16 mouse cellular contexts compared by ENCODE assay signal in genomic region chr5:107074980-107075583, GRCm38 (mm10).
A peak's percentile ranks its signal among the peaks of the same experiment; 100 is the strongest.
DNase-seq lines count a peak whose midpoint lies in the region; ATAC-seq and TF ChIP-seq lines count a peak whose summit lies in the region.
"Had no signal": no experiment of that assay in that cellular context is flagged by ENCODE, and none has a peak within 500 bp of the region (broad histone marks: within the 10 kb centered on the region; RNA-seq: fewer than 3 reads in every experiment).

No protein-coding gene starts in this region.

- H3K4me2 ChIP-seq in heart, embryonic 11.5 days: no peak overlapping the region
- H3K4me2 ChIP-seq in lung, embryonic 15.5 days: no peak overlapping the region
- peak overlapping the region; percentile 35; the same call in 1 of the 2 replicates for H3K4me2 ChIP-seq in intestine, postnatal 0 days (replicated peaks; ENCODE audit: low read depth)
- H3K4me2 ChIP-seq: midbrain, embryonic 15.5 days had no signal

- H3K27ac ChIP-seq in heart, embryonic 11.5 days (ENCODE audit: low read depth, low read length): peak overlapping the region; percentile 66
- peak overlapping the region; percentile 46 for H3K27ac ChIP-seq in lung, embryonic 15.5 days
- H3K27ac ChIP-seq in intestine, postnatal 0 days (ENCODE audit: low read depth, low read length): no peak overlapping the region
- H3K27ac ChIP-seq: forebrain, embryonic 10.5 days; limb, embryonic 10.5 days; midbrain, embryonic 15.5 days had no signal

- intact Hi-C loops in heart, postnatal 25 days (cut with DNase I): no loop called here

- no peak for TF ChIP-seq CTCF in intestine, postnatal 0 days (IDR thresholded peaks at IDR 0.05; ENCODE audit: low read depth)

- DNase-seq in heart, postnatal 25 days (ENCODE audit: low spot score): no peak
- DNase-seq in lung, adult 18-20 months: no peak
- DNase-seq in MEL-GATA-1-ER (ENCODE audit: extremely low read depth, low read depth): peak; percentile 54
- no peak for DNase-seq in right cerebral cortex, postnatal 4 days
- DNase-seq in urinary bladder, postnatal 25 days (ENCODE audit: low spot score): no peak
- DNase-seq: adrenal gland, adult 8-10 months; cerebellum, adult 11-12 months; kidney, adult 9 months; thymus, adult 2 months had no signal

- no peaks in the 10 kb centered on the region for H3K9me3 ChIP-seq in heart, embryonic 11.5 days (replicated peaks; ENCODE audit: control insufficient read depth, low read length)
- no peaks in the 10 kb centered on the region for H3K9me3 ChIP-seq in lung, embryonic 15.5 days
- no peaks in the 10 kb centered on the region for H3K9me3 ChIP-seq in intestine, postnatal 0 days (ENCODE audit: control insufficient read depth)
- H3K9me3 ChIP-seq: forebrain, embryonic 10.5 days; limb, embryonic 10.5 days; midbrain, embryonic 15.5 days had no signal

- no peaks in the 10 kb centered on the region for H3K36me3 ChIP-seq in heart, embryonic 11.5 days (ENCODE audit: control insufficient read depth, insufficient read depth, low read length)
- H3K36me3 ChIP-seq in lung, embryonic 15.5 days: no peaks in the 10 kb centered on the region
- no peaks in the 10 kb centered on the region for H3K36me3 ChIP-seq in intestine, postnatal 0 days (ENCODE audit: control insufficient read depth, insufficient read depth)
- H3K36me3 ChIP-seq: forebrain, embryonic 10.5 days; limb, embryonic 10.5 days; midbrain, embryonic 15.5 days had no signal

- no peak overlapping the region; the same call in 1 of the 2 replicates for H3K9ac ChIP-seq in heart, embryonic 11.5 days (ENCODE audit: low read depth, low read length)
- H3K9ac ChIP-seq in lung, embryonic 15.5 days: no peak overlapping the region
- no peak overlapping the region for H3K9ac ChIP-seq in intestine, postnatal 0 days (ENCODE audit: low read depth, low read length)
- H3K9ac ChIP-seq: midbrain, embryonic 15.5 days had no signal

- no peaks in the 10 kb centered on the region for H3K27me3 ChIP-seq in heart, embryonic 11.5 days (ENCODE audit: control insufficient read depth, insufficient read depth, low read length)
- H3K27me3 ChIP-seq in lung, embryonic 15.5 days: no peaks in the 10 kb centered on the region
- no peaks in the 10 kb centered on the region for H3K27me3 ChIP-seq in intestine, postnatal 0 days (replicated peaks; ENCODE audit: control insufficient read depth, insufficient read depth, low read length)
- H3K27me3 ChIP-seq: midbrain, embryonic 15.5 days had no signal

- WGBS in heart, embryonic 11.5 days (ENCODE audit: insufficient replicate concordance): 66% methylated on average over 13 of the region's 13 CpGs
- WGBS in lung, embryonic 15.5 days: 41% methylated on average over 13 of the region's 13 CpGs
- WGBS in intestine, postnatal 0 days: 34% methylated on average over 13 of the region's 13 CpGs

- peaks cover 16% of the 10 kb centered on the region for H3K4me1 ChIP-seq in heart, embryonic 11.5 days (ENCODE audit: control insufficient read depth, insufficient read depth, low read length)
- H3K4me1 ChIP-seq in lung, embryonic 15.5 days: peaks cover 43% of the 10 kb centered on the region
- no peaks in the 10 kb centered on the region for H3K4me1 ChIP-seq in intestine, postnatal 0 days (replicated peaks; ENCODE audit: control insufficient read depth, insufficient read depth, low read length)

- ATAC-seq in heart, embryonic 11.5 days (replicated peaks; ENCODE audit: insufficient number of reproducible peaks, low FRiP score, low TSS enrichment): no peak
- ATAC-seq in lung, embryonic 15.5 days (ENCODE audit: borderline replicate concordance, extremely low read depth, low FRiP score, low TSS enrichment): 0 out of 2 replicates have a peak, but pooled peaks have one; percentile 21
- ATAC-seq in intestine, postnatal 0 days: peak; percentile 51; the same call in 1 of the 2 replicates
- ATAC-seq: hindbrain, embryonic 16.5 days; midbrain, embryonic 15.5 days had no signal

- H3K4me3 ChIP-seq in heart, embryonic 11.5 days (ENCODE audit: low read depth, low read length): no peak overlapping the region
- H3K4me3 ChIP-seq in lung, embryonic 15.5 days: no peak overlapping the region
- H3K4me3 ChIP-seq in intestine, postnatal 0 days (ENCODE audit: low read depth, low read length): no peak overlapping the region
- H3K4me3 ChIP-seq: forebrain, embryonic 10.5 days; limb, embryonic 10.5 days; midbrain, embryonic 15.5 days had no signal
